Mouse (Mus musculus): ENCODE measurements at regions not wholly inside any gene's neighbourhood (a gene's known extent, or its start where the extent isn't known, plus 50 kb on each side); places are given as distances from the start of the nearest gene placed in this dataset.
"Not testable (repeated sequence)": the region's sequence is repeated elsewhere in the genome, so short reads cannot be mapped to it uniquely, and the experiment has no call there.

DNA sequence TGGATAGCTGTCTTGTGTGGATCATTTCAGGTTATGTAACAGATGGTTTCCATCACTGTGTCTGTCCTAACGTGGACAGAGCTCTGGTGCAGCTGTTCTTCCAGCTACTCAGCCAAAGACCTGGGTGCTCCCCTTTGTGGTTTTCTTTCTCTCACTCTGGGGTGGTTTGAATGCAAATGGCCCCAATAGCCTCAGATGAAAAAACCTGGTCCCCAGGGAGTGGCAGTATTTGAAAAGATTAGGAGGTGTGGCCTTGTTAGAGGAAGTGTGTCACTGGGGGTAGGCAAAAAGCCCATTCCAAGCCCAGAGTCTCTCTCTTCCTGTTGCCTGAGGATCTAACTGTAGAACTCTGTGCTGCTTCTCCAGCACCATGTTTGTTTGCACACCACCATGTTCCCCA is 98.9 kb upstream of the Zfp746 start:
- H3K36me3 ChIP-seq (ENCODE audit: insufficient read depth, low read length) = no peaks in the 10 kb centered on the region
- TF ChIP-seq CTCF (IDR thresholded peaks at IDR 0.05) = no peak
- H3K27me3 ChIP-seq (ENCODE audit: insufficient read depth, low read length) = no peaks in the 10 kb centered on the region
- no peaks in the 10 kb centered on the region for H3K4me1 ChIP-seq (ENCODE audit: insufficient read depth, low read length)
- H3K27ac ChIP-seq (ENCODE audit: low read depth, low read length) = no peak overlapping the region
- ATAC-seq (ENCODE audit: low FRiP score) = no peak
- DNase-seq (ENCODE audit: low spot score) = no peak
- no peak overlapping the region for H3K9ac ChIP-seq (replicated peaks; ENCODE audit: low read length, poor library complexity, severe bottlenecking)
- WGBS = 35% methylated on average over 1 of the region's 1 CpGs
- no peak overlapping the region for H3K4me3 ChIP-seq (ENCODE audit: low read depth, low read length)
- no peak overlapping the region for H3K4me2 ChIP-seq (ENCODE audit: low read depth, low read length, poor library complexity, severe bottlenecking)
- no peaks in the 10 kb centered on the region for H3K9me3 ChIP-seq (ENCODE audit: low read length)

DNA sequence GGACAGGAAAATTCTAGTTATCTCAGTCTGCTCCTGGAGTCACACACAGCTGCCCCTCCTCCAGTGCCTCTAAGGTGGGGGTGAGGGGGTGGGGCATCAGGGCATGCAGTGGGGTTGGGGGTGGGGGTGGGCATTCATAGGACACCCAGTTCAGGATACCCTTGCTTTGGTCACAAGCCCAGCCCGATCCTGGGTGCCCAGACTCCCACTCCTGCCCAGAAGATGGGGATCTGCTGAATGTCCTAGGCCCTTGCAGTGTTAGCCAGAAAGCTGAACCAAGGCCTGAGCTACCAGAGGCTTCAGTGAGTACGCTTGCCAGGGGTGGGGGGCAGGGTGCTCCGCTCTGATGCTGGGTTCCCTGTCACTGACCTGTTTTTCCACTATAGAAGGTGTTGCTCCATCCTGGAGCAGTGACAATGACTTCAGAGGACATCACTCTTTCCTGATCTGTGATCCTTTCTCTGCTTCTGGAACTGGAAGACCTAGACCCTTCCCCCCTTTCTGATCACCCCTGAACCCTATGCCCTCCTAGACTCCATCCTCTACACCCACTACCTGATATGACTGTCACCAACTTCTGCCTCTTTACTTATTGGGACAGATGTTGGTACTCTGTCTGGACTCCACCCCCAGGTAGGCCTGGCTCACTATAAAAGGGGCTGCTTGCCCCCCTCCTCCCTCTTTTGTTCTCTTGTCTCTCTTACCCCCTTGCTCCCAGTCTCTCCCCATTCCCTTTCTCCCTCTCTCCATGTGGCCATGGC is 92.1 kb upstream of the Zfp746 start:
- no peaks in the 10 kb centered on the region for H3K9me3 ChIP-seq (ENCODE audit: low read length)
- no peaks in the 10 kb centered on the region for H3K27me3 ChIP-seq (ENCODE audit: insufficient read depth, low read length)
- no peak overlapping the region for H3K4me2 ChIP-seq (ENCODE audit: low read depth, low read length, poor library complexity, severe bottlenecking)
- H3K36me3 ChIP-seq (ENCODE audit: insufficient read depth, low read length) = no peaks in the 10 kb centered on the region
- DNase-seq (ENCODE audit: low spot score) = no peak
- no peak overlapping the region for H3K4me3 ChIP-seq (ENCODE audit: low read depth, low read length)
- WGBS = 62% methylated on average over 3 of the region's 3 CpGs
- TF ChIP-seq CTCF (IDR thresholded peaks at IDR 0.05) = no peak
- peak; percentile 76 for ATAC-seq (ENCODE audit: low FRiP score)
- no peak overlapping the region for H3K27ac ChIP-seq (ENCODE audit: low read depth, low read length)
- no peaks in the 10 kb centered on the region for H3K4me1 ChIP-seq (ENCODE audit: insufficient read depth, low read length)
- H3K9ac ChIP-seq (replicated peaks; ENCODE audit: low read length, poor library complexity, severe bottlenecking) = no peak overlapping the region; the same call in 1 of the 2 replicates

DNA sequence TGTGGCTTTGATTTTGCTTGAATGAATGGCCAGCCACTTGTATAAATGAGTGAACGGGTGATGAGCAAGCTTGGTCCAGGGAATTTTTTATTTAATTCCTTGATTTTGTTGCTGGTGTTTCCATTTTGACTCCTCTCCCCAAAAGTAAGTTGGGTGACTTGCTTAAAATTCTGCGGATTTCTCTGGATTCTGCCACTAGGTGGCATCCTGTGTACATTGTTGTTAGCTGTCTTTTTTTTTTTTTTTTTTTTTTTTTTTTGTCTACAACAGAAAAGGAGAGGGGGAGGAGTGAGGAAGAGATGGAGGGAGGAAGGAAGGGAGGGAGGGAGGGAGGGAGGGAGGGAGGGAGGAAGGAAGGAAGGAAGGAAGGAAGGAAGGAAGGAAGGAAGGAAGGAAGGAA is 91.5 kb upstream of the Zfp746 start:
- Histone ChIP-seq H3K27me3 (ENCODE audit: insufficient read depth, low read length) (no peaks in the 10 kb centered on the region), H3K4me2 (ENCODE audit: low read depth, low read length, poor library complexity, severe bottlenecking) (no peak overlapping the region)
- TF ChIP-seq CTCF (IDR thresholded peaks at IDR 0.05) = peak; percentile 78

DNA sequence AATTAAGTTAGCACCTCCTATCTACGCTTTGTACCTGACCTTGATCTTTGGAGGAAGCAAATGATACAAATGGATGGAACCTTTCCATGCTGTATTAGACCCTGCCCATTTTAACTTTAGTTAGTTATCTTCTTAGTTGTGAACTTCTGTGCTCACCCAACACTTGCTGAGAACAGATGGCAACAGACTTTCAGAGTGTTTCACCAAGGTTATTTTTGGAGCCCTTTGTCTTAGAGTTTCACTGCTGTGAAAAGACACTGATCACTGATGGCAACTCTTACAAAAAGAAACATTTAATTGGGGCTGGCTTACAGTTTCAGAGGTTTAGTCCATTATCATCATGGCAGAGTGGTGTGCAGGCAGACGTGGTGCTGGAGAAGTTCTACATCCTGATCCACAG is 88.8 kb upstream of the Zfp746 start:
- Histone ChIP-seq H3K9ac (replicated peaks; ENCODE audit: low read length, poor library complexity, severe bottlenecking) (no peak overlapping the region), H3K36me3 (ENCODE audit: insufficient read depth, low read length) (no peaks in the 10 kb centered on the region), H3K4me2 (ENCODE audit: low read depth, low read length, poor library complexity, severe bottlenecking) (no peak overlapping the region), H3K27ac (ENCODE audit: low read depth, low read length) (no peak overlapping the region), H3K4me3 (ENCODE audit: low read depth, low read length) (no peak overlapping the region), H3K4me1 (ENCODE audit: insufficient read depth, low read length) (no peaks in the 10 kb centered on the region), H3K27me3 (ENCODE audit: insufficient read depth, low read length) (no peaks in the 10 kb centered on the region), H3K9me3 (ENCODE audit: low read length) (no peaks in the 10 kb centered on the region)
- ATAC-seq (ENCODE audit: low FRiP score) (no peak), DNase-seq (ENCODE audit: low spot score) (no peak)
- TF ChIP-seq CTCF (IDR thresholded peaks at IDR 0.05) = no peak
- WGBS = 80% methylated on average over 2 of the region's 2 CpGs

More for the DNA sequence above, 91.5 kb upstream of the Zfp746 start:
- ATAC-seq (ENCODE audit: low FRiP score) = peak; percentile 16; the same call in 1 of the 2 replicates
- Histone ChIP-seq H3K9me3 (ENCODE audit: low read length) (no peaks in the 10 kb centered on the region), H3K4me3 (ENCODE audit: low read depth, low read length) (no peak overlapping the region), H3K4me1 (ENCODE audit: insufficient read depth, low read length) (no peaks in the 10 kb centered on the region), H3K27ac (ENCODE audit: low read depth, low read length) (no peak overlapping the region), H3K36me3 (ENCODE audit: insufficient read depth, low read length) (no peaks in the 10 kb centered on the region), H3K9ac (replicated peaks; ENCODE audit: low read length, poor library complexity, severe bottlenecking) (no peak overlapping the region)
- peak; percentile 85 for DNase-seq (ENCODE audit: low spot score)
- WGBS = 8% methylated on average over 2 of the region's 2 CpGs

DNA sequence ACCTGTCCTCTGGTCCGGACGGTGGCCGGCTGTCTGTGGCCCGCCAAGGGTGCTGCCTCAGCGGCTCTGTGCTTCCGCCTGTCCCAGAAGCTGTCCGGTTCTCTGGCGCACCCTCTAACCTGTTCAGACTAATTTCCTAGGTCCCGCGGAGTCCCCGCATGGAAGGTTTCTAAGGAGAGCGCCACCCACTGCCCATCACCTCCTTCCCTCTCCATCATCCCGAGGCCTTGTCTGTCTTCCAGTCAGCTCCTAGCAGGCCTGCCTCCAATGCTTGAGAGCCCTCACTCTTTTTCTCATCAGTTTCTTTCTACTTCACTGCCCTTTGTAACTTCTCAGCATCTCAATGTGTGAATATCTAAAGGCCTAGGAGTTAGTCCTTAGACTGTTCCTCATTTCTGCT is 86.4 kb upstream of the Zfp746 start:
- H3K27me3 ChIP-seq (ENCODE audit: insufficient read depth, low read length); H3K4me1 ChIP-seq (ENCODE audit: insufficient read depth, low read length); H3K9me3 ChIP-seq (ENCODE audit: low read length); H3K36me3 ChIP-seq (ENCODE audit: insufficient read depth, low read length); ATAC-seq (ENCODE audit: low FRiP score); H3K27ac ChIP-seq (ENCODE audit: low read depth, low read length); H3K4me2 ChIP-seq (ENCODE audit: low read depth, low read length, poor library complexity, severe bottlenecking); DNase-seq (ENCODE audit: low spot score); H3K9ac ChIP-seq (replicated peaks; ENCODE audit: low read length, poor library complexity, severe bottlenecking); H3K4me3 ChIP-seq (ENCODE audit: low read depth, low read length): not testable (repeated sequence)
- WGBS = 92% methylated on average over 12 of the region's 13 CpGs

DNA sequence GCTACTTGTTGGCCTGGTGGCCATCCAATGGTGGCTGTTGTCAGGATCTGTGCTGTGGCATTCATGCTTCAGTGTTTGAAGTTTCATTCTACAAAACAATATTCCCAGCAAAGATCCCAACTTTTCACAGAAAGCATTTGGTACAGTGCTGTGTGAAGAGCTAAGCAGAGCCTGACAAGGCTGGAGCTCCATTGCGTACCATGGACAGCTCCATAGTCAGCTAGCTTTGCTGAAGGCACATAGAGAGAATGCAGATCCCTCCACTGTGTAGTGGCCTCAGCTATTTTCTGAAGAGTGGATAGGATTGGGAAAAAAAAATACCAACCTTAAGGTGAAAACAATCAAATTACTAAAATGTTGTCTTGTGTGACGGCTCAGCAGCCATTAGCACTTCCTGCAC is 50.5 kb upstream of the Zfp746 start:
- H3K9me3 ChIP-seq (ENCODE audit: low read length) = no peaks in the 10 kb centered on the region
- no peak for ATAC-seq (ENCODE audit: low FRiP score)
- no peak overlapping the region for H3K27ac ChIP-seq (ENCODE audit: low read depth, low read length)
- H3K9ac ChIP-seq (replicated peaks; ENCODE audit: low read length, poor library complexity, severe bottlenecking) = no peak overlapping the region
- H3K4me3 ChIP-seq (ENCODE audit: low read depth, low read length) = no peak overlapping the region
- H3K27me3 ChIP-seq (ENCODE audit: insufficient read depth, low read length) = no peaks in the 10 kb centered on the region
- no peaks in the 10 kb centered on the region for H3K36me3 ChIP-seq (ENCODE audit: insufficient read depth, low read length)
- no peak for TF ChIP-seq CTCF (IDR thresholded peaks at IDR 0.05)
- WGBS = 71% methylated on average over 2 of the region's 2 CpGs
- H3K4me1 ChIP-seq (ENCODE audit: insufficient read depth, low read length) = no peaks in the 10 kb centered on the region
- no peak overlapping the region for H3K4me2 ChIP-seq (ENCODE audit: low read depth, low read length, poor library complexity, severe bottlenecking)
- DNase-seq (ENCODE audit: low spot score) = no peak

All from midbrain, postnatal 0 days (tissue).